Mouse (Mus musculus) ES-E14 (cell line): ENCODE measurements around the gene Rnf130. TPM values are rescaled to one million over a fixed set of nuclear protein-coding genes. Genes with fewer than 3 reads are reported as not detected.

Source experiments
- DNase-seq: peaks from one replicate; pipeline ENCODE4 v3.0.0-alpha.2; 2013; ENCODE audit warnings: low read depth, low spot score
- H3K27ac ChIP-seq: 2 replicates; pipeline ENCODE4 v1.5.1; 2012; ENCODE audit warnings: low read depth, mild to moderate bottlenecking, low read length, moderate library complexity, mixed read lengths; ENCODE audit not compliant: poor library complexity, insufficient read depth, severe bottlenecking
- H3K36me3 ChIP-seq: 2 replicates; pipeline ENCODE4 v1.6.1; 2012; ENCODE audit warnings: mild to moderate bottlenecking, low read length, moderate library complexity, mixed read lengths; ENCODE audit not compliant: control insufficient read depth, poor library complexity, insufficient read depth, severe bottlenecking
- H3K4me1 ChIP-seq, 2 experiments: fragments of 150-350 bp in 1 of 2; sonication (generic) in 1 of 2; 2 replicates each; pipeline ENCODE4 v1.6.1; 2012; ENCODE audit warnings: low read length in 2 of 2, mild to moderate bottlenecking in 1 of 2, mixed read lengths in 1 of 2; ENCODE audit not compliant: control insufficient read depth in 2 of 2, insufficient read depth in 2 of 2, poor library complexity in 1 of 2
- H3K4me3 ChIP-seq, 2 experiments: fragments of 150-350 bp in 1 of 2; sonication (generic) in 1 of 2; 2 replicates each; pipeline ENCODE4 v1.5.1; 2012; ENCODE audit warnings: low read length in 2 of 2, low read depth in 1 of 2, mild to moderate bottlenecking in 1 of 2, mixed read lengths in 1 of 2; ENCODE audit not compliant: insufficient read depth in 1 of 2, poor library complexity in 1 of 2, severe bottlenecking in 1 of 2
- H3K9ac ChIP-seq: 2 replicates; pipeline ENCODE4 v1.6.1; 2012; ENCODE audit warnings: low read depth, mild to moderate bottlenecking, low read length, mixed read lengths; ENCODE audit not compliant: poor library complexity, insufficient read depth, severe bottlenecking
- H3K9me3 ChIP-seq: fragments of 150-350 bp; sonication (generic); 2 replicates; pipeline ENCODE4 v1.6.1; 2012; ENCODE audit warnings: low read depth, mild to moderate bottlenecking, low read length; ENCODE audit not compliant: control insufficient read depth, insufficient read depth
- CHD2 ChIP-seq: IDR thresholded peaks from 2 replicates; pipeline ENCODE4 v1.6.1; 2014; ENCODE audit warnings: mild to moderate bottlenecking, low read depth, low read length, inconsistent platforms
- HCFC1 ChIP-seq: IDR thresholded peaks from 2 replicates; pipeline ENCODE4 v1.6.1; 2012; ENCODE audit warnings: low read length, inconsistent platforms, borderline replicate concordance; ENCODE audit not compliant: insufficient read depth
- MAFK ChIP-seq: IDR thresholded peaks from 2 replicates; pipeline ENCODE4 v1.6.1; 2014; ENCODE audit warnings: mild to moderate bottlenecking, low read depth, low read length, inconsistent platforms; ENCODE audit not compliant: insufficient read depth
- ZC3H11A ChIP-seq: IDR thresholded peaks from 2 replicates; pipeline ENCODE4 v1.6.1; 2012; ENCODE audit warnings: low read depth, mild to moderate bottlenecking, inconsistent platforms, low read length, borderline replicate concordance
- ZNF384 ChIP-seq: IDR thresholded peaks from 2 replicates; pipeline ENCODE4 v1.6.1; 2012; ENCODE audit warnings: low read depth, low read length, inconsistent platforms
- in situ Hi-C, 2 experiments: fragments of 600-800 bp; cut with MboI; formaldehyde crosslinking; loops; one replicate each; pipeline ENCODE4 v1.15.1; 2025; ENCODE audit warnings: low sequenced_read_pairs in 2 of 2, inconsistent platforms in 1 of 2; ENCODE audit not compliant: unreplicated experiment in 2 of 2
- total RNA-seq: library from RNA; depleted of rRNA; stranded (reverse); fragments of 300-350 nt; gene quantifications from 2 replicates; pipeline ENCODE4 v1.2.3, GENCODE M21; 2012

Gene Rnf130
- total RNA-seq, 1 experiment = 25.0 TPM

DNA sequence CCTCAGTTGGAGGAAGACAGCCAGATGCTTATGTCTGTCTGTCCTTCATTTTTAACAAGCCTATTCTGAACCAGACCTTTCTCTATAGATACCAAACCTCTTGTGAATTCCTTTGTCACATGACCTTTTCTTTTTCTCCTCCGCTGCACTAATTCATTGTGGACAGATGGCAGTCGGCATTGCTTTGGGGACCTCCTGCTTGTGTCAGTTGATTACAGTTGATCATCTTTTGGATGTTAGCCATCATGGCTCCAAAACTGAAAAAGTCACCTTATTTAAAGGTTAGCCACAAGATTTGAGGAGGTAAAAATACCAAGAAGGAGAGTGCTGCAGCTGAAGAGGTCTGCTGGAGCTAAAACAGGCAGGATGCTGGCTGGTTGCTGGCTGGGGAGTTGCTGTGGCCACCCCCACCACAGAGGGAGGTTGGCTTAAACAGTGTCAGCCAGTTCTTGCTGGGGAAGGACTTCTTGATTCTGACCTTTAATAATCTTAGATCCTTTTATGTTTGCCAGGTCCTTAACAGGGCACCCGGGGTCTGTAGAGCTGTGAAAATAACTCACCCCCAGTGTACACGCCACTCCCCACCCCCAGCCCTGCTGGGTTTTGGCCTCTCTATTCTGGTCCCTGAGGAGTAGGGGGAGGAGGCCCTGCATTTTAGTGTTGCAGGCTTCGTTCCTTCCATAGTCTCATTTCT lies 66.0 kb downstream of the Rnf130 start:
- H3K4me3 ChIP-seq = no peak overlapping the region
- no peaks in the 10 kb centered on the region for H3K9me3 ChIP-seq
- DNase-seq = no peak
- H3K27ac ChIP-seq = no peak overlapping the region
- peaks cover 0 to 5% of the 10 kb centered on the region in 2 experiments; a peak in 2 of 4 replicates for H3K4me1 ChIP-seq
- no peak overlapping the region for H3K9ac ChIP-seq
- H3K36me3 ChIP-seq = peaks cover 1% of the 10 kb centered on the region; the same call in 1 of the 2 replicates
- in situ Hi-C loops = no loop called here
- TF ChIP-seq CHD2 = no peak
- TF ChIP-seq ZC3H11A = no peak
- no peak for TF ChIP-seq MAFK

DNA sequence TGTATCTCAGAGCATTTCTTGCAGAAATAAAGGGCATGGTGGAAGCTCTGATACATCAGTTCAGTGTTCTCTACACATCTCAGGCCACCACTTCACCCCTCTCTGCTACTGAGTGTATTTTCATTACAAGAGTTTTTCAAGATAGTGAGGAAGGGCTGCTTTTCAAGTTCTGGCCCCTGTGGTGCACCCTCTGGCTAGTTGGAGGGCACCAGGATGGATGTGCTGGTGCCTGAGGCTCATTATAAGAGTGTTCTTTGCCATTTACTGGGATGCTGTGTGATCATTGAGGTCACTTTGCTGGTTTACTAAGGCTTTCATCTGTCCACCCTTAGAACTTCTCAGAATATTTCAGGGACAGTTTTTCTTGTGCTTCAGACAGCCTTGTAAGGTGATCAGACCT lies 66.5 kb downstream of the Rnf130 start:
- DNase-seq = no peak
- no peak for TF ChIP-seq HCFC1
- no peak for TF ChIP-seq ZC3H11A
- TF ChIP-seq ZNF384 = no peak
- TF ChIP-seq CHD2 = no peak
- no peak for TF ChIP-seq MAFK
- Histone ChIP-seq H3K36me3 (peaks cover 1% of the 10 kb centered on the region; the same call in 1 of the 2 replicates), H3K4me1 (peaks cover 0 to 5% of the 10 kb centered on the region in 2 experiments; a peak in 2 of 4 replicates), H3K27ac (no peak overlapping the region), H3K9me3 (no peaks in the 10 kb centered on the region), H3K9ac (no peak overlapping the region), H3K4me3 (no peak overlapping the region)
- in situ Hi-C loops = no loop called here

DNA sequence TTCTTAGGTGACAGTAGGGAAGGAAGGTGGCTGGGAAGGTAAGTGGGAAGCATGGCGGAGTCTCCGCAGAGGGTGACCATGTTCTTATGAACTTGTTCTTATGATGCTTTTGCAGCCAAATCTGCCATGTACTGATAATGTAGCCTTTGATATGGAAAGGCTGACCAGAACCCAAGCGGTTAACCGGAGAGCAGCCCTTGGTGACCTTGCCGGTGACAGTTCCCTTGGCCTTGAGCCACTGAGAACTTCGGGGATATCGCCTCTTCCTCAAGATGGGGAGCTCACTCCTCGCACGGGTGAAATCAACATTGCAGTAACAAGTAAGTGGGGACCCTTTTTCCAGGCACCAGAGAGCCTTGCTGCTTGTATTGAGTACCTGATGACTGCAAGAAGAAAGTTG lies 70.5 kb downstream of the Rnf130 start:
- TF ChIP-seq ZC3H11A (no peak), CHD2 (no peak), ZNF384 (no peak)
- in situ Hi-C loops = no loop called here
- DNase-seq = no peak
- Histone ChIP-seq H3K9me3 (no peaks in the 10 kb centered on the region), H3K4me1 (peaks cover 0 to 2% of the 10 kb centered on the region in 2 experiments; a peak in 1 of 4 replicates), H3K4me3 (no peak overlapping the region), H3K27ac (no peak overlapping the region), H3K36me3 (no peaks in the 10 kb centered on the region; the same call in 1 of the 2 replicates), H3K9ac (no peak overlapping the region)

DNA sequence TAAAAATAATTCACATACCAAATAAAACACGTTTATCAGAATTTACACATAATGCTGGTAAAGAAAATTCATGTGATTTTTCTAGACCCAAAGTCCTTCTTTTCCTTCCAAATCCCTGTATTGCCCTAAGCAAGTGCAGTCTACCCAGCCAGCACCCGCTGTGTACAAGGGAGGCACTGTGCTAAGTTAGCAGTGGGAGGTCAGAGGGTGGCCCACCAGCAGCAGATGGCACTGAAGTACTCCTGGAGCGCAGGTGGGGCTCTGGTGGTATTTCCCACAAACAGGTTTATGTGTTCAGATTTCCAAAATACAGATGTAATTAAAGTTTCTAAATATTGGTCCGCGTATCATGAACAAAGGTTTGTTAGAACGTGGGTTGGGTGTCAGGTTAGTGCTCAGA lies 71.9 kb downstream of the Rnf130 start:
- no peak overlapping the region for H3K4me3 ChIP-seq
- in situ Hi-C loops = no loop called here
- H3K27ac ChIP-seq = no peak overlapping the region
- H3K9ac ChIP-seq = no peak overlapping the region
- no peak for DNase-seq
- H3K36me3 ChIP-seq = no peaks in the 10 kb centered on the region; the same call in 1 of the 2 replicates
- H3K9me3 ChIP-seq = no peaks in the 10 kb centered on the region
- no peak for TF ChIP-seq CHD2
- no peak for TF ChIP-seq MAFK
- TF ChIP-seq ZC3H11A = no peak
- TF ChIP-seq HCFC1 = no peak
- TF ChIP-seq ZNF384 = no peak
- no peaks in the 10 kb centered on the region for H3K4me1 ChIP-seq

DNA sequence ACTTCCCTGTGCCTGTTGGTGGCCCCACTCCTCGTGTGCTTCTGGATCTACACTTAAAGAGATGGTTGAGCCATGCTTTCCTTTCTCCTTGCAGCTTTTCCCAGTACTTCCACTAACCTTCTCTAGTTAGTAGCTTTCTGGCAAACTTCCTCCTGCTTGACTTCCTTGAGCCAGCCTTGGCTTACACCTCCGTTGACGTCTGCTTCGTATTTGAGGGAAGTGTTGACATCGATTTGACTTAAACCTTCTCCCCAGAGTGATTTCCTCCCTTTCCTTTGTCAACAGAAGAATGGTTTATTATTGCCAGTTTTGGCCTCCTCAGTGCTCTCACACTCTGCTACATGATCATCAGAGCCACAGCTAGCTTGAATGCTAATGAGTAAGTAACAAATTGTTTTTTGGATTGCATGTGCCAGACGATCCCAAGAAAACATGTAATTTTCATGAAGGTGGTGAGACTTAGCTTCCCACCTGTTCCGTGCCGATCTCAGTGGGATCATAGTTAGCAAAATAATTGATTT lies 73.9 kb downstream of the Rnf130 start:
- H3K27ac ChIP-seq = no peak overlapping the region
- TF ChIP-seq HCFC1 = no peak
- TF ChIP-seq MAFK = no peak
- TF ChIP-seq CHD2 = no peak
- no peak for TF ChIP-seq ZNF384
- no peak for TF ChIP-seq ZC3H11A
- H3K36me3 ChIP-seq = no peaks in the 10 kb centered on the region; the same call in 1 of the 2 replicates
- no peak overlapping the region for H3K4me3 ChIP-seq
- DNase-seq = no peak
- H3K9me3 ChIP-seq = no peaks in the 10 kb centered on the region
- H3K9ac ChIP-seq = no peak overlapping the region
- in situ Hi-C loops = no loop called here
- H3K4me1 ChIP-seq = no peaks in the 10 kb centered on the region
